Mouse (Mus musculus): ENCODE measurements around the gene Clip2.
A peak's percentile ranks its signal among the peaks of the same experiment; 100 is the strongest.
"Not testable (repeated sequence)": the region's sequence is repeated elsewhere in the genome, so short reads cannot be mapped to it uniquely, and the experiment has no call there.

Clip2 gene

DNA sequence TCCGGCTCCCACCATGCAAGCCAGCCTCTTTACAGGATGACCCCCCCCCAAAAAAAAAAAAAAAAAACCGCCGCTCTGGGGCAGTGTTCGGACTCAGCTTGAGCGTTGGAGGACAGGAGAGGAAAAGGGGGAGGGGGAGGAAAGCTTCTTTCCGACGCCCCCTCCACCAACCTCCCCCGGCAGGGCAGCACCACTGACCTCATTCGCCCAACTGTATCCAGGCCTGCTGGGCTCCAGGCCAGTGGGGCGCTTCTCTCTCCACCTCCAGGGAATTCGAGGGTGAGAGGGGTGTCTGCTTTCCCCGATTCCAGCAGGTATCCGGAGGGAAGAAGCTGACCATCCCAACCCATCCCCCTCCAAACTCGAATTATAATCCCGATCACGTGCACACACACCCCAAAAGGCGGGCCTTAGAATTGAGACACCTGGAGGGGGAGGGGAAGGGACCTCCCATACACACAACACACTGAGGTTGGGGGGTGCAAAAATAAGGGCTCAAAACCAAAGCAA is 96.3 kb downstream of the Clip2 start:
- DNase-seq, result peak; percentile 13 to 18

DNA sequence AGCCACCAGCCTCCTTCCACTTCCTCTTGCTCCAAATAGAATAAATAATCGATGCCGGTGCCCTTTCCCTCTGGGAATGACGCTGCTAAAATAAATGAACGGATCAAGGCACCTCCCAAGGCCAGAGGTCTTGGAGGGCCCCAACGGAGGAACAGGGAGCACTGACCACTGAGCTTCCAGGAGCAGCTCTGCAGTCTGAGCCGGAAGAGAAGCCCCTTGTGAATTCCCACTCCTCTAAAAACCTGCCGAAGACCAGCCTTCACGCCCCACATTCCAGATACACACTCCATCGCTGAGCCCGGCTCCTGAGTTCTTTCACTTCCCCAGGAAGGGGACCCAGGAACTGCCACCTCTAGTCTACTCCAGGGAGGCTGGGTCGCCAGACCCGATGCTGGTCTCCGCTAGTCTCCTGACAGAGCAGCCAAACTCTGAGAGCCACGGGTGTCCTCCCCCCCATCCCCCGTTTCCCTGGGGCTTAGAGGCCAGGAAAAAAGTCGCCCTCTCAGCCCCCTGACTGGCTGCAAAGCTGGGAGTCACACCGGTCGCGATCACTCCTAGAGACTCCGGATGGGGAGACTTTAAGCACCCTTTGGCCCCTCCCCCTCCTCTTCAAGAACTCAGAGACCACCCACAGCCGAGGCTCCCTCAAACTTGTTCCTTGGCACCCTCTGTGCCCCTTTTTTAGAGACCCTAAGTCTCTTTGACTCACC is 96.9 kb downstream of the Clip2 start:
- peak; percentile 23 for DNase-seq

DNA sequence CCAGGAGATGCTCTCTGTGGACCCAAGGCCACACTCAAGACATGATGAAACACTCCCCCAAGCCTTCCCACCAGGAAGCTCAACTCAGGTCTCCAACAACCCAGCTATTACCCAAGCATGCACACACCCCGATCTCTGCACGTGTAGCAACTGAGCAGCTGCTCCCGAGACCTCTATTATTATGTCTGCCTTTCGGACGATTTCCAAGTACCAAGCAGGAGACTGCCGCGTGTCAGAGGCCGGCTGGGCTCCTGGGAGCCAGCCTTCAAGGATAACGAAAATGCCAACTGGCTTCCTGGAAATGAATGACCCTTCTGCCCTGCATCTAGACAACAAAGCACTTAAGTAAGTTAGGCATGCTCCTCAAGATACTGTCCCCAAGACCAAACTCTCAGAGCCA is 97.8 kb downstream of the Clip2 start:
- DNase-seq, result no peak

DNA sequence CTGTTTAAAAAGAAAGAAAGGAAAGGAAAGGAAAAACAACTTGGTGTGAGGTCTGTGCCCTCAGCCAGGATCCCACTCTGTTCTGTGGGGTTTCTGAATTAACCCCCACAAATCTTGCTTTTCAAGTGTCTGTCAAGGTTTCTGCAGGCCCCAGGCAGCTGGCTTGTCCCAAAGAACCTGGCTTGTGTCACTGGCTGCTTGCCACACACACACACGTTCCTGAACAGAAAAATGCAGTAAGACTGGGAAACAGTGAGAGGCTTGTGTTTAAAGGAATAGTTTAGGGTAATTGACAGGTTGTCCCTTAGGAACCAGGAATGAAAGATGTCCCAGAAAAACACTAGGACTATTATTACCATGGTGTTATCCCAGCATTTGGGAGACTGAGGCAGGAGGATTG is 98.7 kb downstream of the Clip2 start:
- DNase-seq, result no peak

DNA sequence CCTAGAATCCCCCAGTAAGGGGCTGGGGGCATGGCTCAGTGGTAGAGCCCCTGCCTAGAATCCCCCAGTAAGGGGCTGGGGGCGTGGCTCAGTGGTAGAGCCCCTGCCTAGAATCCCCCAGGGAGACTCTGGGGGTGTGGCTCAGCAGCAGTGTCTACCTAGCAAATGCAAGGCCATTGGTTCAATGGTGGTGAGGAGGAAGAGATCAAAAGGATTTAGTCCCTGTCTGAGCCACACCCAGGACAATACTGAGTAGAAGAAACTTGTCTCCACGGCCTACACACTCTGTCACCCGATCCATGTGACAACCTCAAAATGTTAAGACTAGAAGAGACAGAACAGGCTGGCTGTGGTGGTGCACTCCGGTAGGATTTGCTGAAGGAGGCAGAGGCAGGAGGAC is 105.5 kb downstream of the Clip2 start:
- DNase-seq, result not testable (repeated sequence)

DNA sequence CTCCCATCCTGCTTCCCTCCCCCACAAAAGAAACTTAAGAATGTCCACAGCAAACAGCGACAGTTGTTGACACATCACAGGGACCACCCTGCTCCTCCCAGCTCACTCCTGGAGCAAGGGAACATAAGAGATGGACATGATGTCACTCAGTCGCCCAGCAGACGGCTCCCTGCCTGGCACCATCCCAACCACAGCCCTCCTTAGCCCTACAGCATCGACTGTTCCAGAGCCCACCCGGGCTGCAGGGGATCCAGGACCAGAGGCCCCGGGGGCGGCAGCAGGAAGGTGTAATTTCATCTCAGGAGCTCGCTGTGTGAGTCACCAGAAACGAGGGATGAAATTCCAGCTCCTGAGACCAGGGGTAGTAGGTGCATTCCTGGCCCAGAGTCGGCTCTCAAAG is 106.3 kb downstream of the Clip2 start:
- DNase-seq, result no peak

DNA sequence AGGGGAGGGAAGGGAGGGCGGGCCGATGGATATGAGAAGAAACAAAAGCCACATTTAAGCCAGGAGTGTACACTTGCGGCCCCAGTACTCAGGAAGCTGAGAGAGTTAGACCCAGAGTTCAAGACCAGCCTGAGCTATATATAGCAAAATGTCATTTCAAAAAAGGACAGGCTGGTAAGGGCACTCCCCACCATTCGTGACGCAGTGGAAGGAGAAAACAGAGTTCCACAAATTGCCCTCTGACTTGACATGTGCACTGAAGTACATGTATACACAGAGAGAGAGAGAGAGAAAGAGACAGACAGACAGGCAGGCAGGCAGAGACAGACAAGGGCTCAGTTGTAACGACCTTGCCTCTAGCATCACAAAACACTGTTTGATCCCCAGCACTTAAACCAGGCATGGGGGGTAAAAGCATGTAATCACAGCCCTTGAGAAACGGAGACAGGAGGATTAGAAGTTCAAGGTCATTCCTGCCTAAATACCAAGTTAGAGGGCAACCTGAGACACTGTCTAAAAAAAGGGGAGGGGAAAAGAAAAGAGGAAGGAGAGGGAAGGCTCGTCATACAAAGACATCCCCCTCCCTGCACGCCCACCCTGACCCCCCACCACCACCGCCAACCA is 106.9 kb downstream of the Clip2 start:
- no peak for DNase-seq

DNA sequence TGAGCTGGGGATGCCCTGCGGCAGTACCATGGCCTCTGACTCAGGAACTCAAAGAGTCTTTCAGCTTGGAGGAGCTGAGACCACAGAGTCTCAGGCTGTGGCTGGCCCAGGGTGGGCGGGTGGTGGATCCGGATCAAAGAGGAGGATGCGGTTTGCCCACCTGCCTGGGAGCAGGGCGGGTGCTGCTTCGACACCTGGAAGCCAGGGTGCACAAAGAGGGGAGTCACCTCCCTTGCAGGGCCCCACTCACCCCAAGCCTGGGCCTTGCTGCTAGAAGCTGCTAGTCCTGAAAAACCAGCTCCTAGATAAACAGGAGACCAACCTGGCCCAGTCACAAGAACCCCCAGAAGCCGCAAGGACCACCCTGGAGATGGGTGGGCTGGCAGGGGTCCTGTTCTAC is 107.8 kb downstream of the Clip2 start:
- DNase-seq, result no peak

DNA sequence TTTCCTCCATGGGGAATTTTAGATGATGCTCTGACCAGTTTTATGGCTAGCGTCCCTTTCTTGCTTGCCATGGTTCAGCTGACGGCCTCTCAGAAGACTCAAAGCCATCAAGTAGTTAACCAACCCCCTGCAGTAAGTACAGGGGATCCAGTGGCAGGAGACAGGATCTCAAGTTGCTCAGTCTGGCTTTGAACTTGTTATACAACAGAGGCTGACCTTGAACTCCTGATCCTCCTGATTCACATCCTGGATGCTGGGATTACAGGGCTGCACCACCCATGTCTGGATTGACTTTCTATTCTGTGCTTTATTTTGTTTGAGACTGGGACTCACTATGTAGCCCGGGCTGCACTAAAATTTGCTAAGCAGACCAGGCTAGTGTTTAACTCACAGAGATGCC is 110.2 kb downstream of the Clip2 start:
- DNase-seq, result no peak

DNA sequence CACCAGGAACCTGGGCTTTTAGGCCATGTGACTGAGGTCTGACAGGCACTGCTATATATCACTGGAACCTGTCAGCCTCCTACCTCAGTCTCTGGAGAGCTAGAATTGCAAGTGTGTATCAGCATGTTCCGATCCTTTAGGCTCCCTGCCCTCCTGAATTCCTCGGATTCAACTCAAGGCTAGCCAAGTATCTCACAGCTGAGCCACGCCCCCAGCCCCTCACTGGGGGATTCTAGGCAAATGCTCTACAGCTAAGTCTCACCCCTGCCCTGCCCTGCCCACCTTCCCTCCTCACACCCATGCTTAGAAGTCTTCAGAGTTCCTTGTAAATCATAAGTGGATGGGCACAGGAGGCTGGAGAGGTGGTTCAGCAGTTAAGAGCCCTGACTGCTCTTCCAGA is 111.1 kb downstream of the Clip2 start:
- no peak for DNase-seq

DNA sequence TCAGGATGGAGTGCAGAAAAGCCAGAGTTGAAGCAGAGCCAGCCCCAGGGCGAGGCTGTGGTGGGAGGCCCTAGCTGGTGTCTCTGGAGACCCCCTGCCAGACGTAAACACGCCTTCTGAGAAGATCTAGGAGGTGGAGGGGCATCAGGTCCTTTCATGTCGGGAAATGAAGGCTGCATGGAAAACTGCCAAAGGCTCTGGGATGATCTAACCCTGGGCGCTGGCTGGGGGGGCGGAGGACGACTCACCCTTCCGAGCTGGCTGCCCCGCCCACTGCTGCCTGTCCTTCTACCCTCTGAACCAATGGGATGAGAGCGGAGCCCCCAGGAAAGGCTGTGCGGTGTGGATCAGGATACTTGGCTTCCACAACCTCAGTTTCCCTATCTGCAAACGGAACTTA is 112.1 kb downstream of the Clip2 start:
- DNase-seq, result no peak

DNA sequence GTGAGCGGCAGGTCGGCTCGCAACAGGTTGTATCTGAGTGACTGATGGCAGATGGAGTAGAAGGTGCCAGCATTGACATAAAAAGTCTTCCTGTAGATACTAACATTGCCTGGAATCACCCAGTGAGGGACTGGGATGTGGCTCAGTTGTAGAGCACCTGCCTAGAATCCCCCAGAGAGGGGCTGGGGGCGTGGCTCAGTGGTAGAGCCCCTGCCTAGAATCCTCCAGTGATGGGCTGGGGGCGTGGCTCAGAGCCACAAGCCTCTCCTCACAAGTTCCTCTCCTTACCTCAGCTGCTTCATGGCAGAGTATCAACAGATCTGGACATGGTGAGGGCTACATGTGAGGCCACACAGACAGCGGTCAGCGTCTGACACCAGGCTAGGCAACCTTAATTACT is 112.8 kb downstream of the Clip2 start:
- no peak for DNase-seq
